Mouse (Mus musculus): ENCODE results near the gene Vstm2a. TPM values are rescaled to one million over a fixed set of nuclear protein-coding genes. Genes with fewer than 3 reads are reported as not detected.
A peak's percentile ranks its signal among the peaks of the same experiment; 100 is the strongest.

Vstm2a gene
- polyA plus RNA-seq, 1 experiment from 2014 or later: 2.0 TPM

GRCm38 (mm10) chr11:16290381-16290780, 32.9 kb downstream of the Vstm2a start:
- no peaks in the 10 kb centered on the region for H3K36me3 ChIP-seq (ENCODE audit: insufficient read depth, low read length)
- 76% methylated on average over 1 of the region's 1 CpGs for WGBS
- DNase-seq (ENCODE audit: low spot score): no peak

GRCm38 (mm10) chr11:16292960-16293359, 35.4 kb downstream of the Vstm2a start:
- 49% methylated on average over 4 of the region's 4 CpGs for WGBS
- Histone ChIP-seq H3K27me3 (ENCODE audit: insufficient read depth, low read length) (no peaks in the 10 kb centered on the region), H3K4me2 (ENCODE audit: low read length) (no peak overlapping the region), H3K36me3 (ENCODE audit: insufficient read depth, low read length) (no peaks in the 10 kb centered on the region), H3K4me3 (replicated peaks; ENCODE audit: low read depth, low read length) (no peak overlapping the region), H3K9me3 (replicated peaks; ENCODE audit: low read length) (no peaks in the 10 kb centered on the region), H3K9ac (ENCODE audit: low read depth, low read length) (no peak overlapping the region), H3K4me1 (replicated peaks; ENCODE audit: insufficient read depth, low read length) (no peaks in the 10 kb centered on the region), H3K27ac (no peak overlapping the region)
- ATAC-seq (replicated peaks; ENCODE audit: low FRiP score, low read depth) (no peak), DNase-seq (ENCODE audit: low spot score) (peak; percentile 44)
- no peak for TF ChIP-seq CTCF (IDR thresholded peaks at IDR 0.05; ENCODE audit: low read depth)

More at GRCm38 (mm10) chr11:16290381-16290780, 32.9 kb downstream of the Vstm2a start:
- H3K27me3 ChIP-seq (ENCODE audit: insufficient read depth, low read length): no peaks in the 10 kb centered on the region
- H3K9ac ChIP-seq (ENCODE audit: low read depth, low read length): no peak overlapping the region
- no peak for ATAC-seq (replicated peaks; ENCODE audit: low FRiP score, low read depth)
- H3K4me2 ChIP-seq (ENCODE audit: low read length): no peak overlapping the region
- no peaks in the 10 kb centered on the region for H3K4me1 ChIP-seq (replicated peaks; ENCODE audit: insufficient read depth, low read length)
- TF ChIP-seq CTCF (IDR thresholded peaks at IDR 0.05; ENCODE audit: low read depth): no peak
- no peak overlapping the region for H3K4me3 ChIP-seq (replicated peaks; ENCODE audit: low read depth, low read length)
- H3K27ac ChIP-seq: no peak overlapping the region
- H3K9me3 ChIP-seq (replicated peaks; ENCODE audit: low read length): no peaks in the 10 kb centered on the region

- no peak for TF ChIP-seq CTCF (IDR thresholded peaks at IDR 0.05; ENCODE audit: low read depth)
- DNase-seq (ENCODE audit: low spot score) (no peak), ATAC-seq (replicated peaks; ENCODE audit: low FRiP score, low read depth) (no peak)
- no peak overlapping the region for H3K4me3 ChIP-seq (replicated peaks; ENCODE audit: low read depth, low read length)
- H3K9me3 ChIP-seq (replicated peaks; ENCODE audit: low read length): no peaks in the 10 kb centered on the region
- no peaks in the 10 kb centered on the region for H3K36me3 ChIP-seq (ENCODE audit: insufficient read depth, low read length)
- H3K4me1 ChIP-seq (replicated peaks; ENCODE audit: insufficient read depth, low read length): no peaks in the 10 kb centered on the region
- H3K27ac ChIP-seq: no peak overlapping the region
- no peak overlapping the region for H3K4me2 ChIP-seq (ENCODE audit: low read length)
- no peaks in the 10 kb centered on the region for H3K27me3 ChIP-seq (ENCODE audit: insufficient read depth, low read length)
- no peak overlapping the region for H3K9ac ChIP-seq (ENCODE audit: low read depth, low read length)
- WGBS: 46% methylated on average over 1 of the region's 1 CpGs
Observed at GRCm38 (mm10) chr11:16296521-16296920, 39.0 kb downstream of the Vstm2a start.

GRCm38 (mm10) chr11:16299492-16299891, 42.0 kb downstream of the Vstm2a start:
- H3K9ac ChIP-seq (ENCODE audit: low read depth, low read length): no peak overlapping the region
- ATAC-seq (replicated peaks; ENCODE audit: low FRiP score, low read depth) (no peak), DNase-seq (ENCODE audit: low spot score) (no peak)
- no peak overlapping the region for H3K27ac ChIP-seq
- no peaks in the 10 kb centered on the region for H3K27me3 ChIP-seq (ENCODE audit: insufficient read depth, low read length)
- no peak overlapping the region for H3K4me2 ChIP-seq (ENCODE audit: low read length)
- no peaks in the 10 kb centered on the region for H3K4me1 ChIP-seq (replicated peaks; ENCODE audit: insufficient read depth, low read length)
- 73% methylated on average over 1 of the region's 1 CpGs for WGBS
- no peak for TF ChIP-seq CTCF (IDR thresholded peaks at IDR 0.05; ENCODE audit: low read depth)
- H3K9me3 ChIP-seq (replicated peaks; ENCODE audit: low read length): no peaks in the 10 kb centered on the region
- no peaks in the 10 kb centered on the region for H3K36me3 ChIP-seq (ENCODE audit: insufficient read depth, low read length)
- no peak overlapping the region for H3K4me3 ChIP-seq (replicated peaks; ENCODE audit: low read depth, low read length)

- no peaks in the 10 kb centered on the region for H3K4me1 ChIP-seq (replicated peaks; ENCODE audit: insufficient read depth, low read length)
- 53% methylated on average over 1 of the region's 1 CpGs for WGBS
- no peak overlapping the region for H3K27ac ChIP-seq
- H3K4me3 ChIP-seq (replicated peaks; ENCODE audit: low read depth, low read length): no peak overlapping the region
- no peak overlapping the region for H3K9ac ChIP-seq (ENCODE audit: low read depth, low read length)
- ATAC-seq (replicated peaks; ENCODE audit: low FRiP score, low read depth): no peak
- no peaks in the 10 kb centered on the region for H3K36me3 ChIP-seq (ENCODE audit: insufficient read depth, low read length)
- DNase-seq (ENCODE audit: low spot score): peak; percentile 4
- H3K9me3 ChIP-seq (replicated peaks; ENCODE audit: low read length): no peaks in the 10 kb centered on the region
- no peak for TF ChIP-seq CTCF (IDR thresholded peaks at IDR 0.05; ENCODE audit: low read depth)
- H3K27me3 ChIP-seq (ENCODE audit: insufficient read depth, low read length): no peaks in the 10 kb centered on the region
- no peak overlapping the region for H3K4me2 ChIP-seq (ENCODE audit: low read length)
Observed at GRCm38 (mm10) chr11:16299960-16300359, 42.4 kb downstream of the Vstm2a start.

GRCm38 (mm10) chr11:16300709-16301108, 43.2 kb downstream of the Vstm2a start:
- Histone ChIP-seq H3K4me3 (replicated peaks; ENCODE audit: low read depth, low read length) (no peak overlapping the region), H3K9ac (ENCODE audit: low read depth, low read length) (no peak overlapping the region), H3K27ac (no peak overlapping the region), H3K27me3 (ENCODE audit: insufficient read depth, low read length) (no peaks in the 10 kb centered on the region), H3K9me3 (replicated peaks; ENCODE audit: low read length) (no peaks in the 10 kb centered on the region), H3K36me3 (ENCODE audit: insufficient read depth, low read length) (no peaks in the 10 kb centered on the region), H3K4me2 (ENCODE audit: low read length) (no peak overlapping the region), H3K4me1 (replicated peaks; ENCODE audit: insufficient read depth, low read length) (no peaks in the 10 kb centered on the region)
- TF ChIP-seq CTCF (IDR thresholded peaks at IDR 0.05; ENCODE audit: low read depth): no peak
- DNase-seq (ENCODE audit: low spot score) (no peak), ATAC-seq (replicated peaks; ENCODE audit: low FRiP score, low read depth) (no peak)
- 81% methylated on average over 2 of the region's 2 CpGs for WGBS

GRCm38 (mm10) chr11:16315097-16315496, 57.6 kb downstream of the Vstm2a start:
- H3K9ac ChIP-seq (ENCODE audit: low read depth, low read length): no peak overlapping the region
- no peak for DNase-seq (ENCODE audit: low spot score)
- H3K27ac ChIP-seq: no peak overlapping the region
- no peaks in the 10 kb centered on the region for H3K27me3 ChIP-seq (ENCODE audit: insufficient read depth, low read length)
- H3K36me3 ChIP-seq (ENCODE audit: insufficient read depth, low read length): no peaks in the 10 kb centered on the region
- no peak for TF ChIP-seq CTCF (IDR thresholded peaks at IDR 0.05; ENCODE audit: low read depth)
- H3K9me3 ChIP-seq (replicated peaks; ENCODE audit: low read length): no peaks in the 10 kb centered on the region
- no peak overlapping the region for H3K4me2 ChIP-seq (ENCODE audit: low read length)
- H3K4me3 ChIP-seq (replicated peaks; ENCODE audit: low read depth, low read length): no peak overlapping the region
- no peaks in the 10 kb centered on the region for H3K4me1 ChIP-seq (replicated peaks; ENCODE audit: insufficient read depth, low read length)
- 85% methylated on average over 2 of the region's 2 CpGs for WGBS
- ATAC-seq (replicated peaks; ENCODE audit: low FRiP score, low read depth): no peak
